Mouse (Mus musculus) v-Abl transformed pro-B cells (cell line): ENCODE results near the gene Oas1c.

Source experiments
- in situ Hi-C, 2 experiments: fragments of 400-800 bp; cut with MboI; formaldehyde crosslinking; loops; one replicate each; pipeline ENCODE4 v1.15.1; 2025; ENCODE audit not compliant: unreplicated experiment in 2 of 2

Gene Oas1c

DNA sequence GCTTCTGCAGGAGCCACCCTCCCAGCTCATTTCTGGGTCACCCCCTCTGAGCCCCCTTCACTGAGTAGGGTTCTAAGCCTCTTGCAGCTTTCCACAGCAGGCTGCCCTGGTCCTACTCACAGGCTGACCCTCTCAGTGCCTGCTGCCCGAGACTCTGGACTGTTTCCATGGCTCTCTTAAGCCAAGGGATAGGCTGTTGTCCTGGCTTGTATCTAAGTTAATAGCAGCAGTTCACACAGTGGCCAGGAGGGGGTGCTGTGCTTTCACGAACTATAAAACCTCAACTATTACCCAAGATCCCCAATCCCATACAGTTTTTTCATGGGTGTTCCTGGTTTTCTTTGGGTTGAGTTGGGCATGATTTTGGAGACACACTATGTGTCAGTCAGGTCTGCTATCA is 19.3 kb downstream of the Oas1c start:
- in situ Hi-C loops = loop anchor here in 1 of 2 experiments (10.0 kb wide), 1 partner anchor 52 kb away; the partner anchor contains the start of gene Oas1f

DNA sequence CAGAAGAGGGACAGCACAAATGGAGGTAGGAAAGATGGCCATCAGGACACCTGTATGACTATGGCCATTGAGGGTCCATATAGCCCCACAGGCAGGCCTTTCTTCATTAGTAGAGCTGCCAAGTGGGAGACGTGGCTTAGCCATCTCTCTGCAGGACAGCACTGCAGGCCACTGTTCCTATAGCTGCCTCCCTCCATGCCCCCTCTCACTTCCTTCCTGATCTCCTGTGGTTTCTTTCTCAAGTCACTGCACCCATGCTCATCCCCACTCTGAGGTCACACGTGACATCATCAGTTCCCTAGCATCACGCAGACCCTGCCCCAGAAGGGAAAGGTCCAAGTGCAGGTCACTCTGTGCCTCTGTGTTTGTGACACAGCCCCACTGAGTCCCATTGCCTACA is 25.3 kb downstream of the Oas1c start:
- in situ Hi-C loops = loop anchor here in 1 of 2 experiments (5.0 kb wide), 1 partner anchor 130 kb away; no protein-coding TSS in a partner anchor

DNA sequence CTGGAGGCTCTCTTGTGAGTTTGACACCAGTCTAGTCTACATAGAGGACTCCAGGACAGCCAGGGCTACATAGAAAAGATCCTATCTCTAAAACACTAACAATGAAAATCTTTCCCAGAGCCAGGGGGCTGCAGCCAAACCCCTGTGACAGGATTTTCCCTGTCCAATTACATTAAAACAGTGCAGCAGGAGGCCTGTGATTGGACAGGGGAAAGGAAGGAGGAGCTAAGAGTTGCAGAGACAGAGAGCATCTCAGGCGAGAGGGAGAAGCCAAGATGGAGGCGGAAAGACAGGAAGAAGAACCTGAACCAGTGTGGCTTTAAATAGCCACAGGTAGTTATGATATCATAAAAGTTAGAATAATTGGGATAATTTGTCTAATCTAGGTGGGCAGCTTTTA is 29.9 kb downstream of the Oas1c start:
- in situ Hi-C loops = no loop called here

DNA sequence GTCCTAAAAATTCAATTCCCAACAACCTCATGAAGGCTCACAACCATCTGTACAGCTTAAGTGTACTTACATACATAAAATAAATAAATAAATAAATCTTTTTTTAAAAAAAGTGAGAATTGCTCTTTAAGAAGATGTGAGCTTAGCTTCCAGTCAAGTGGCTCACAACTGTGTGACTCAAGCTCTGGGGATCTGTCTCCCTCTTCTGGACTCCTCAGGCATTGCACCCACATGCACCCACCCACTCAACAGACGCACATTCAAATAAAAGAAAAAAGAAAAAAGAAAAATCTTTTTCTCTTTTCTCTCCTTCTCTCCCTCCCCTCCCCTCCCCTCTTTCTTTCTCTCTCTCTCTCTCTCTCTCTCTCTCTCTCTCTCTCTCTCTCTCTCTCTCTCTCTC is 30.7 kb downstream of the Oas1c start:
- in situ Hi-C loops = no loop called here

DNA sequence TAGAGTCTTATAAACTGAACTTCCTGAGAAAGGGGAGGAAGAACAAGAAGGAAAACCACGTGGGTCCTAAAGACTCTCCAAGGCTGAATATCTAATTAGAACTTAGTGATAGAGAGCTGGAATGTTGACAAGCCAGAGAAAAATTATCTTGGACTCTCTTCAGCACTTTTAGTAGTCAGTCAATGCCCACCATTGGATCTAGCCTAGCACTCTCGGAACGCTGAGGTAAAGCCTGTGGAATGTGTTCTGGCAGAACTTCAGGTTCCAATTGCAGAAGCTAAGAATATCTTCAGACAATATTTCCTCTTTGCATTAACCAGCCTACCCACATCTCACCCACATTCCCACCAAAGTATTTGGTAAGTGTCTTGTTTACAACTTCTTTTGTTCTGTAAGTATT is 32.4 kb downstream of the Oas1c start:
- in situ Hi-C loops = no loop called here

DNA sequence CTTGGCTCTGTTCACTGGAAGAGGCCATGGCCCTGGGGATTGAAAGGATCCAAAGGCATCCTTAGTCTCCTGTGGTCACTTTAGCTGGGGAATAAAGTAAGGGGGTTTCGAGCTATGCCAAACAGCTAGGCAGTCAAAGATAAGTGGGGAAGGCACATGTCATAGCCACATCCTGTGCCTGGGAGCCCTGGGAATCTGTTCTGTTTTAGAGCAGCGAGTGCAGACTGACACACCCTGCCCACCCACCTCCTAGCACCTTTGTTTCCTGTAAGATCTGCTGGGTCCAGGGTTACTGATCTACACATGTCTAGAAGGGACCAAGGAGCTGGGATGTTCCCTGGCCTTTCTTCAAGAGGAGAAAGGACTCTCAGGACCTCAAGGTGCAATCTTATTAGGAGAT is 33.4 kb downstream of the Oas1c start:
- in situ Hi-C loops = no loop called here

DNA sequence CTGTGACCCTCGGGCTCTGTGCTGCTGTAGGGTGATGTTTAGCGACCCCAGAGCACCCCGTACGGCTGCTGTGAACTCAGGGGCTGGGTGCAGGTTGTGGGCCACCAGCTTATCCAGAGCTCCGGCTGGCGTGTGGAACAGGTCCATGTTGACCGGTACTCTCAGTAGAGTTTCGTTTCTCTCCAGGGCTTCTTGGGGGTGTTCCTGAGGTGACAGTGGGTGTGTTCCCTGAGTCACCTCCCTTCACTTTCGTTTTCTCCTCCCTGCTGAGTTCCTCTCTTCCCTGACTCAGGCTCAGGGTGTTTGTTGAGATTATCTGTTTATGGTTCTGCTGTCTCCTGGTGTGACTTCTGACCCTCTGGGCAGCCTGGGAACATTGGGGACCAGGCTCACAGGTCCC is 34.8 kb downstream of the Oas1c start, which contains the start of gene Oas3:
Gene Oas3, minus strand, starts transcription at position 184 of the 400 bp plus-strand sequence.
- in situ Hi-C loops = no loop called here

DNA sequence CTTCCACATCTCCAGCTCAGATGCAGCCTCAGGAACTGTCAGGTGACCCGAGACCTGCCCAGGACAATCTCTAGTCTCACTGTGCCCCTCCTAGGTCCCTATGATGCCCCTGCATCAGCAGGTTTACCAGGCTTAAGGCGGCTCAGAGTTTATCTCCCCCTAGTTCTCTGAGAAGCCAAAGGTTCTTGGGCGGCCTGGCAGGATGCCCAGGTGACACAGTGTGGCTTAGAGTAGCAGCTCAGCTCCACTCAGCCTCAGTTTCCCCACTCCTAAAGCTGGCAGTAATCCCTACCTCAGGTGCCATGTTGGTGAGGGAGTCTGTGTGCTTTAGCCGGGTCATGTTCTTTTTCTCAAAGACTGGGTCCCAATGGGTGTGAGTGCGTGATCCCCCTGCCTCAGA is 35.5 kb downstream of the Oas1c start:
- in situ Hi-C loops = no loop called here

DNA sequence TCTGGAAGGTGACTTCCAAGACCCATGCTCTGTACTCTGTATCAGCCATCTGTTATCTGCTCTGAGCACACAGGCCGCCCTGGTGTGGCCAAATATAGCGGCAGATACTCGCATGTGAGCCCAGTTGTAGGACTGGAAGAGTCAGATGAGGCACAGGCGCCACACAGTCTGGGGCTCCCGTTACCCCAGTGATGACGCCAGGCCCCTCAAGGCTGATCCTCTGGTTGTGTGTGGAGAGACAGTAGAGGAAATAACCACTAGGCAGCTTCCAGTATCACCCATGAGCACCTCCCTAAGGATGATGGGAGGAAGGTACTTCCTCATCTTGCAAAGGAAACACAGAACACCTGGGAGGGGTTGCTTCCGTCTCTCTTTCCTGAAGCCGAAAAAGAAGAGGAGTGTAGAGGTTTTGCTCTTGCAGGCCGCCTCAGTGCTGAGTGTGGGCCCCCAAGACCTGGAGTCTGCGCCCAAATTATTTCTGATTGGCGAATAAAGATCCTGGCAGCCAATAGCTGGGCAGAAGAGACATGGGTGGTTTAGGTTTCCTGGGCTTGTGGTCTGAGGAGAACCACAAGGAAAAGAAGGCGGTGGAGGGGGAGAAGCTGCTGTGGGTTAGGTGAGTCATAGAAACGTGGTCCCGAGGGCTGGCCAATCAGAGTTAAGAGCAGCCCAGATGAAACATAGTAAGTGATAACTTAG is 36.9 kb downstream of the Oas1c start:
- in situ Hi-C loops = no loop called here

DNA sequence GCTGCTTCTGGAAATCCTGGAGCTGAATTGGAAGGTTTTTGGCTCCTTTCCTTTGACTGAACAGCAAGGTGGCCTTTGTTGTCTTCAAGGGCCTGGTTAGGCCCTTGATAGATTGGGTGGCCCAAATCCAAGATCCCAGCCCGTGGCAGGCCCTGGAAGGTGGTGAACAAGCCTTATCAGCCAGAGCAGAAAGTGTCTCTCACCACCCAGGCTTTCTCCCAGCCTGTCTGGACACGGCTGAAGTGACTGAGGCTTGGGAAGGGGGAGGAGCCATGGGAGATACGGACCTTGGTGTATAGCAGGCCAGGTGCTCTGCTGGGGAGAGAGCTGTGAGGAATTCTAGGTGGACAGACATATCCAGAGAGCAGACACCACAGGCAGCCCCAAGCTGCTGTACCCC is 42.9 kb downstream of the Oas1c start:
- in situ Hi-C loops = no loop called here

DNA sequence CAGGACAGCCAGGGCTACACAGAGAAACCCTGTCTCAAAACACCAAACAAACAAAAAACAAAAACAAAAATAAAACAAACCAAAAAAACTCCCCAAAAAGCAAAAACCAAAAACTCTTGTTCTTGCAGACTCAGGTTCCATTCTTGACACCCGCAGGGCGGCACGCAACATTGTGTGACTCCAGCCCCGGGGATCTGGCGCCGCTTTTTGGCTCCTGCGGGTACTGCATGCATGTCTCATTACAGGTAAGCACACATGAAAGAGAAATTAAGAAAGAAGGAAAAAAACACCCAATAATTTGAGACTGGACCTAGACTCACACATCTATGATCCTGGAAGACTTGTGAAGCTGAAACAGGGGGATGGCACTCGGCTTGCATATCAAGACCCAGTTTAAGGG is 47.3 kb downstream of the Oas1c start:
- in situ Hi-C loops = no loop called here

DNA sequence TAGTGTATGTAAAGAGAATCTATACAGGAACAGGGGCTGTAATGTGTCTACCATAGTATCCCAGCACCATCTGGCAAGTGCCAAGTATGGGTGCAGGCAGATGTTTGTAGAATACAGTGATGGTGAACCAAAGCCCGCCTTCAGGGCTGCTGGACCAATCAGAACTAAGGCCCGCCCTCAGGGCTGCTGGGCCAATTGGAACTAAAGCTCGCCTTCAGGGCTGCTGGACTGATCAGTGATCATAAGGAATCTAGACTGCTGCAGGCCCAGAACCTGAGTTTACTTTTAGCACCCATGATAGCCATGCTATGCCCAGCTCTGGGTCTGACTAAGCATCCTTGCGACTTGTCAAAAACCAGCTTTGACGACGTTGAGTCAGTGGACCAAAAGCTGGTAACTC is 50.4 kb downstream of the Oas1c start:
- in situ Hi-C loops = no loop called here

DNA sequence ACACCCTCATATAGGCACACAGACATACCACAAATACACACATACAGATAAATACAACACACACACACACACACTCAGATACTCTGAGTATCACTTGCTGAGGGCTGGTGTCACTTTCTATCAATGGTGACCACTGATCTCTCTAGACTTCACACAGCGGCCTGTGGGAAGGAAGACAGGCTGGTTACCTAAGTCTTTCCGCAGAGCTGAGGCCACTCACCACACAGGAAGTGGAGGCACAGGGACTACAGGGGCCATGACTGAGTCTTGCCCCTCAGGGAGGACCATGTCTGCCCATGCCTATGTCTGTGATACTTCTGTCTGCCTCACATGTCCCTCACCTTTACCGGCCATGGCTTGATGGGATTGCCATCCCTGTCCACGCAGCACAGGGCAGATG is 58.1 kb downstream of the Oas1c start:
- in situ Hi-C loops = no loop called here

DNA sequence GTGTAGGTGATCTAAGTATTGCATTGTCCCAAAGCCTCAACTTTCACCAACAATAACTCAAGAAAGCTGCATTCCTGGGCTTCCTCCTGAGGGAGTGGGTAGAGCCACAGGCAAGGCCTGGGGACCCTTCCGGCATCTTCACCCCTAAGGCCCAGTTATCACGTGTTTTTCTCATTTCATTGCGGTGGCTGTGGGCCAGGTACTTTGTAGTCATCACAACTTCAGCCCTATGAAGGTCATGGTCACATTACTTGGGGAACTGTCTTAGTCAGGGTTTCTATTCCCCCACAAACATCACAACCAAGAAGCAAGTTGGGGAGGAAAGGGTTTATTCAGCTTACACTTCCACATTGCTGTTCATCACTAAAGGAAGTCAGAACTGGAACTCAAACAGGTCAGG is 59.5 kb downstream of the Oas1c start:
- in situ Hi-C loops = no loop called here

DNA sequence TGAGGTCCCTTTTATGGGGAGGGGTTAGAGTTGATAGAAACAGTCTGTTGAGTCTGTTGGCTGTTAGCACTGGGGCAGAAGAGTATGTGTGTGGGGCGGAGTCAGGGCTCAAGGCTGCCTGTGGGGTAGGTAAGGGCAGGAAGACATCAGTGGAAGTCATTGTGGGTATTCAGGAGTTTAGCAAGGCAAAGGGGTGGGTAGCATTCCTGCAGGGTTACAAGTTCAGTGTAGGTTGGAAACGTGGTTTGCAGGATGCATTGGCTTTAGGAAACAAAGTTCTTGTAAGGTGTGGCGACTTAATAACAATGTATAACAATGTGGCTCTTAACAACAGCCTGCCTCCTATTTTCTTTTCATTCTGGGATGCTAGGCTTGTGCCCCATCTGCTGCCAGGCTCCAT is 61.1 kb downstream of the Oas1c start:
- in situ Hi-C loops = no loop called here
